ENCODE assay signal across 19 mouse cellular contexts in genomic region chr9:112992937-112993336, GRCm38 (mm10).
DNase-seq lines count a peak whose midpoint lies in the region; ATAC-seq lines count a peak whose summit lies in the region.
"Had no signal": no experiment of that assay in that cellular context is flagged by ENCODE, and none has a peak within 500 bp of the region (broad histone marks: within the 10 kb centered on the region; RNA-seq: fewer than 3 reads in every experiment).

No protein-coding gene starts in this region.

- H3K27ac ChIP-seq in heart, embryonic 12.5 days (ENCODE audit: poor library complexity, severe bottlenecking), result no peak overlapping the region
- no peak overlapping the region for H3K27ac ChIP-seq in embryonic facial prominence, embryonic 14.5 days (replicated peaks; ENCODE audit: low read depth, low read length)
- no peak overlapping the region for H3K27ac ChIP-seq in kidney, embryonic 15.5 days
- H3K27ac ChIP-seq: embryonic facial prominence, embryonic 15.5 days; forebrain, embryonic 15.5 days; heart, adult 2 months; hindbrain, embryonic 15.5 days had no signal

- DNase-seq in heart, adult 11 months, result no peak
- peak; percentile 93 for DNase-seq in 416B (ENCODE audit: low read depth)
- DNase-seq in embryonic facial prominence, embryonic 14.5 days (ENCODE audit: low spot score), result peak; percentile 81
- peak; percentile 2 for DNase-seq in mesoderm, embryonic 11.5 days (ENCODE audit: low read depth, low spot score)
- DNase-seq in gastrocnemius, adult 8-10 months (ENCODE audit: low spot score in 2 of 2), result no peak
- DNase-seq: adrenal gland, adult 8-10 months; adrenal gland, postnatal 36 days; cerebellum, adult 8-10 months; cerebellum, postnatal 14 days; embryo, embryonic 11 days; gastrocnemius, postnatal 10 days; heart, adult 2 months had no signal

- H3K36me3 ChIP-seq in heart, embryonic 12.5 days, result no peaks in the 10 kb centered on the region
- H3K36me3 ChIP-seq in embryonic facial prominence, embryonic 14.5 days (ENCODE audit: control insufficient read depth, insufficient read depth, low read length), result no peaks in the 10 kb centered on the region
- H3K36me3 ChIP-seq in kidney, embryonic 15.5 days, result no peaks in the 10 kb centered on the region
- H3K36me3 ChIP-seq: embryonic facial prominence, embryonic 15.5 days; forebrain, embryonic 15.5 days; hindbrain, embryonic 15.5 days had no signal

- H3K9me3 ChIP-seq in heart, embryonic 12.5 days (replicated peaks), result no peaks in the 10 kb centered on the region
- no peaks in the 10 kb centered on the region for H3K9me3 ChIP-seq in embryonic facial prominence, embryonic 14.5 days (ENCODE audit: control insufficient read depth, low read length)
- H3K9me3 ChIP-seq in kidney, embryonic 15.5 days (replicated peaks), result no peaks in the 10 kb centered on the region
- H3K9me3 ChIP-seq: embryonic facial prominence, embryonic 15.5 days; forebrain, embryonic 15.5 days; hindbrain, embryonic 15.5 days had no signal

- WGBS in heart, embryonic 12.5 days, result 29% methylated on average over 3 of the region's 3 CpGs
- 27% methylated on average over 3 of the region's 3 CpGs for WGBS in embryonic facial prominence, embryonic 14.5 days
- 43% methylated on average over 3 of the region's 3 CpGs for WGBS in kidney, embryonic 15.5 days

- no peaks in the 10 kb centered on the region for H3K4me1 ChIP-seq in heart, embryonic 12.5 days (replicated peaks)
- no peaks in the 10 kb centered on the region for H3K4me1 ChIP-seq in embryonic facial prominence, embryonic 14.5 days (ENCODE audit: control insufficient read depth, insufficient read depth, low read length)
- H3K4me1 ChIP-seq in kidney, embryonic 15.5 days, result no peaks in the 10 kb centered on the region
- H3K4me1 ChIP-seq: embryonic facial prominence, embryonic 15.5 days; forebrain, embryonic 15.5 days; hindbrain, embryonic 15.5 days had no signal

- H3K4me2 ChIP-seq in heart, embryonic 12.5 days, result no peak overlapping the region
- H3K4me2 ChIP-seq in embryonic facial prominence, embryonic 14.5 days (ENCODE audit: low read depth, low read length), result no peak overlapping the region
- H3K4me2 ChIP-seq in kidney, embryonic 15.5 days, result no peak overlapping the region
- H3K4me2 ChIP-seq: embryonic facial prominence, embryonic 15.5 days; forebrain, embryonic 15.5 days; heart, embryonic 11.5 days; hindbrain, embryonic 15.5 days had no signal

- no peak overlapping the region for H3K4me3 ChIP-seq in heart, embryonic 12.5 days
- H3K4me3 ChIP-seq in embryonic facial prominence, embryonic 14.5 days (ENCODE audit: low read depth, low read length), result no peak overlapping the region
- no peak overlapping the region for H3K4me3 ChIP-seq in kidney, embryonic 15.5 days (replicated peaks)
- H3K4me3 ChIP-seq: embryonic facial prominence, embryonic 15.5 days; forebrain, embryonic 15.5 days; heart, adult 2 months; hindbrain, embryonic 15.5 days had no signal

- peak; percentile 61; the same call in 1 of the 2 replicates for ATAC-seq in heart, embryonic 12.5 days (ENCODE audit: insufficient number of reproducible peaks, low FRiP score)
- peak; percentile 71; the same call in 1 of the 2 replicates for ATAC-seq in embryonic facial prominence, embryonic 14.5 days (ENCODE audit: low read depth)
- ATAC-seq in kidney, embryonic 15.5 days (replicated peaks; ENCODE audit: low FRiP score), result no peak
- ATAC-seq: forebrain, embryonic 15.5 days had no signal

- no peak overlapping the region for H3K9ac ChIP-seq in heart, embryonic 12.5 days
- no peak overlapping the region for H3K9ac ChIP-seq in embryonic facial prominence, embryonic 14.5 days (ENCODE audit: low read depth, low read length)
- H3K9ac ChIP-seq in kidney, embryonic 15.5 days, result no peak overlapping the region
- H3K9ac ChIP-seq: embryonic facial prominence, embryonic 15.5 days; forebrain, embryonic 15.5 days; hindbrain, embryonic 15.5 days had no signal

- no peaks in the 10 kb centered on the region for H3K27me3 ChIP-seq in heart, embryonic 12.5 days (replicated peaks)
- H3K27me3 ChIP-seq in embryonic facial prominence, embryonic 14.5 days (replicated peaks; ENCODE audit: control insufficient read depth, insufficient read depth, low read length), result no peaks in the 10 kb centered on the region
- H3K27me3 ChIP-seq in kidney, embryonic 15.5 days, result no peaks in the 10 kb centered on the region
- H3K27me3 ChIP-seq: CH12.LX; embryonic facial prominence, embryonic 15.5 days; forebrain, embryonic 15.5 days; hindbrain, embryonic 15.5 days had no signal

Comparison
In these comparisons a context has a peak if more than half of its experiments do, and no peak if none do; other contexts are left out.
1. DNase-seq: peak in 416B (single experiment), embryonic facial prominence, embryonic 14.5 days (single experiment) and mesoderm, embryonic 11.5 days (single experiment); none in heart, adult 11 months (single experiment) and gastrocnemius, adult 8-10 months (0 of 2).